Mouse (Mus musculus) CD4-positive helper T cell, adult 2 months (primary cell): ENCODE results near the gene Bcas2.
A peak's percentile ranks its signal among the peaks of the same experiment; 100 is the strongest.
"Not testable (repeated sequence)": the region's sequence is repeated elsewhere in the genome, so short reads cannot be mapped to it uniquely, and the experiment has no call there.

ENCODE experiments used
- DNase-seq: peaks from one replicate; pipeline ENCODE4 v3.0.0-alpha.2; 2012; ENCODE audit warnings: low read depth, missing footprints, low spot score

Gene Bcas2

GRCm38 (mm10) chr3:103159232-103159900, 12.1 kb upstream of the Bcas2 start:
- DNase-seq: no peak

GRCm38 (mm10) chr3:103169771-103170170, 1.7 kb upstream of the Bcas2 start:
- DNase-seq: peak; percentile 85

- DNase-seq: peak; percentile 21
Observed at GRCm38 (mm10) chr3:103172615-103173014, 1.2 kb downstream of the Bcas2 start.

- no peak for DNase-seq
Observed at GRCm38 (mm10) chr3:103176740-103177139, 5.3 kb downstream of the Bcas2 start.

GRCm38 (mm10) chr3:103179527-103179926, 8.1 kb downstream of the Bcas2 start:
- no peak for DNase-seq

GRCm38 (mm10) chr3:103181171-103181570, 9.7 kb downstream of the Bcas2 start:
- DNase-seq: no peak

- no peak for DNase-seq
Observed at GRCm38 (mm10) chr3:103182821-103183220, 11.4 kb downstream of the Bcas2 start.

- not testable (repeated sequence) for DNase-seq
Observed at GRCm38 (mm10) chr3:103184467-103184866, 13.0 kb downstream of the Bcas2 start.

GRCm38 (mm10) chr3:103188451-103188850, 17.0 kb downstream of the Bcas2 start:
- no peak for DNase-seq

GRCm38 (mm10) chr3:103188856-103189255, 17.4 kb downstream of the Bcas2 start:
- no peak for DNase-seq

GRCm38 (mm10) chr3:103192161-103192560, 20.7 kb downstream of the Bcas2 start:
- DNase-seq: no peak

- DNase-seq: no peak
Observed at GRCm38 (mm10) chr3:103193186-103193585, 21.7 kb downstream of the Bcas2 start.

GRCm38 (mm10) chr3:103196320-103196823, 24.9 kb downstream of the Bcas2 start:
- DNase-seq: no peak

GRCm38 (mm10) chr3:103199386-103199785, 27.9 kb downstream of the Bcas2 start:
- DNase-seq: no peak

- not testable (repeated sequence) for DNase-seq
Observed at GRCm38 (mm10) chr3:103201105-103201504, 29.6 kb downstream of the Bcas2 start.

GRCm38 (mm10) chr3:103203554-103203953, 32.1 kb downstream of the Bcas2 start:
- no peak for DNase-seq

GRCm38 (mm10) chr3:103204445-103204844, 33.0 kb downstream of the Bcas2 start:
- DNase-seq: no peak

- peak; percentile 70 for DNase-seq
Observed at GRCm38 (mm10) chr3:103206393-103206792, 34.9 kb downstream of the Bcas2 start.

- no peak for DNase-seq
Observed at GRCm38 (mm10) chr3:103207749-103208148, 36.3 kb downstream of the Bcas2 start.

GRCm38 (mm10) chr3:103208237-103208636, 36.8 kb downstream of the Bcas2 start:
- no peak for DNase-seq

- DNase-seq: no peak
Observed at GRCm38 (mm10) chr3:103211101-103211500, 39.6 kb downstream of the Bcas2 start.

- no peak for DNase-seq
Observed at GRCm38 (mm10) chr3:103212142-103212541, 40.7 kb downstream of the Bcas2 start.

- DNase-seq: no peak
Observed at GRCm38 (mm10) chr3:103213537-103213936, 42.1 kb downstream of the Bcas2 start.
